Mouse (Mus musculus): ENCODE data around the gene Mipol1. TPM values are rescaled to one million over a fixed set of nuclear protein-coding genes. Genes with fewer than 3 reads are reported as not detected.

Gene Mipol1
- polyA plus RNA-seq, 1 experiment from 2014 or later, result 10.6 TPM

DNA sequence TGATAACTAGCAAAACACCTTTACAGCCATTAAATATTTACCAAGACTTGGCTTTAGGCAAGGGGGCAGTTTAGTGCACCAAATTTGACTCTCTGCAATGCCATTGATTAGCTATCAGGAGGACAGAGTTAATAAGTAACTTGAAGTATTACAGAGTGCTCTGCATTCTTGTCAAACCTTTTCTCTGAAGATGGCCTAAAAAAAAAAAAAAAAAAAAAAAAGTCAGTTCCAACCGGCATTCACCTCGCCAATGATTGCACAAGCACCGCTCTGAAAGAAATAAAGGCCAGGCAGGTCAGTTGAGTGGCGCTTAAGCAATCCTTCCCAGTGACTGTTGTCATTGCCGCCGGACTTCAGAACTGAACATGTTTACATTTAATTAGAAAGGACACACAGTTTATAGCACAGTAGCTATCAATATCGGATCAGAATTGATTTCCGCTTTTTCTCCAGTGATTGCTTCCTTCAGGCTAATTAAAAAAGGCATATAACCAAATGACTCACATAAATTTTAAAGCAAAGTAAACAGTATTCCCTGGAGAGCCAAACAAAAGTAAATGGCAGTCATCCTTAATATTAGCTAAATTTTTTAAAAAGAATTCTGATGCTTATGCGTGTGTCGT, 214.2 kb downstream of the Mipol1 start:
- Histone ChIP-seq H3K9me3 (no peaks in the 10 kb centered on the region), H3K4me2 (replicated peaks) (no peak overlapping the region), H3K27me3 (no peaks in the 10 kb centered on the region), H3K4me3 (no peak overlapping the region), H3K9ac (no peak overlapping the region), H3K4me1 (no peaks in the 10 kb centered on the region), H3K27ac (no peak overlapping the region), H3K36me3 (no peaks in the 10 kb centered on the region)
- no peak for ATAC-seq (ENCODE audit: insufficient number of reproducible peaks, insufficient read depth, low FRiP score, low TSS enrichment)
- 62% methylated on average over 10 of the region's 10 CpGs for WGBS

DNA sequence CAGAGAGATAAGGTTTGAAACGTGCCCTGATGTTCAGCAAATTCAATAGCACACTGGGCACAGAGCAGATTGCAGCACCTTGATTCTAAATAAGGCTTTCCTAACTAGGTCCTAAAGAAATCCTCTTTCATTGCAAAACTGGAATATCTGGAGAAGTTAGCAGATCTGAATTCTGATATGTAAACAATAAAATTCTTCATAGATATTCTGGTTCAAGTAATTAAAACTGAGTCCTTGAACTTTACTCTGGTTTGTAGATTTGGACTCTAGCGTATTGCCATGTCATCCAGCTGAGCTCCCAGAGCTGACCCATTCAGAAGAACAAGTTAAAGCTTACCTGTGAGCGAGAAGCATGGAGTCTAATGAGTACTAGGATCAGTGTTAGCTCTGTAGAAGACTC, 217.1 kb downstream of the Mipol1 start:
- Histone ChIP-seq H3K4me2 (replicated peaks) (no peak overlapping the region), H3K27ac (no peak overlapping the region), H3K9me3 (no peaks in the 10 kb centered on the region), H3K27me3 (no peaks in the 10 kb centered on the region), H3K4me1 (no peaks in the 10 kb centered on the region), H3K4me3 (no peak overlapping the region), H3K36me3 (no peaks in the 10 kb centered on the region), H3K9ac (no peak overlapping the region)
- 82% methylated on average over 3 of the region's 3 CpGs for WGBS
- no peak for ATAC-seq (ENCODE audit: insufficient number of reproducible peaks, insufficient read depth, low FRiP score, low TSS enrichment)

GRCm38 (mm10) chr12:57449299-57449698, 219.1 kb downstream of the Mipol1 start:
- Histone ChIP-seq H3K36me3 (no peaks in the 10 kb centered on the region), H3K4me1 (no peaks in the 10 kb centered on the region), H3K9ac (no peak overlapping the region), H3K4me3 (no peak overlapping the region), H3K4me2 (replicated peaks) (no peak overlapping the region), H3K27ac (no peak overlapping the region), H3K9me3 (no peaks in the 10 kb centered on the region), H3K27me3 (no peaks in the 10 kb centered on the region)
- no peak for ATAC-seq (ENCODE audit: insufficient number of reproducible peaks, insufficient read depth, low FRiP score, low TSS enrichment)
- 83% methylated on average over 1 of the region's 1 CpGs for WGBS

DNA sequence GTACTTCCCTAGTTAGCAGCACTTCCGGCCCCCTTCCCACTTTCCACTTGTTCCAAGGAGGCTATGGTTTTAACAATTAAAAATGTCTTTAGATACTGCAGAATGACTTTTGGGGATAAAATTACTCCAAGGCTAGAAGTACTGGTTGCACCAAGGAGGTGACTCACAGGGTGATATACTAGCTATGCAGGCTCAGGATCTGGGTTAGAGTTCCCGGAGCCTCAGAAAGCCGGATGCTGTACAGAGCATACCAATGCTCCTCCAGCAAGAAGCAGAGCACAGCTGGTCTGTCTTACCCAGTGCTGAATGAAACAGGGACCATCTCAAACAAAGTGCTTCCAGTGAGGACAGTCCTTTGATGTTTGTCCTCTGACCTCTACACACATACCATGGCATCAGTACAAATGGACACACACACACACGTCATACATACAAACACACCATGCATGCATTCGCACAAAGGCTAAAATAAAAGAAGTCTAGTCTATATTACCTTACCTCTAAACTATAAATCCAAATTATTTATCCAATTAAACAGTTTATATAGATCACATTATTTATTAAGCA, 219.9 kb downstream of the Mipol1 start:
- Histone ChIP-seq H3K4me2 (replicated peaks) (no peak overlapping the region), H3K27me3 (no peaks in the 10 kb centered on the region), H3K9me3 (no peaks in the 10 kb centered on the region), H3K36me3 (no peaks in the 10 kb centered on the region), H3K9ac (no peak overlapping the region), H3K4me3 (no peak overlapping the region), H3K27ac (no peak overlapping the region), H3K4me1 (no peaks in the 10 kb centered on the region)
- WGBS, result 85% methylated on average over 5 of the region's 5 CpGs
- no peak for ATAC-seq (ENCODE audit: insufficient number of reproducible peaks, insufficient read depth, low FRiP score, low TSS enrichment)

GRCm38 (mm10) chr12:57456911-57457310, 226.7 kb downstream of the Mipol1 start:
- Histone ChIP-seq H3K4me2 (replicated peaks) (no peak overlapping the region), H3K9ac (no peak overlapping the region), H3K4me3 (no peak overlapping the region), H3K36me3 (no peaks in the 10 kb centered on the region), H3K4me1 (no peaks in the 10 kb centered on the region), H3K27me3 (no peaks in the 10 kb centered on the region), H3K27ac (no peak overlapping the region), H3K9me3 (no peaks in the 10 kb centered on the region)
- no peak for ATAC-seq (ENCODE audit: insufficient number of reproducible peaks, insufficient read depth, low FRiP score, low TSS enrichment)
- 30% methylated on average over 4 of the region's 4 CpGs for WGBS

GRCm38 (mm10) chr12:57457339-57457738, 227.1 kb downstream of the Mipol1 start:
- Histone ChIP-seq H3K4me2 (replicated peaks) (no peak overlapping the region), H3K27me3 (no peaks in the 10 kb centered on the region), H3K9me3 (no peaks in the 10 kb centered on the region), H3K4me3 (no peak overlapping the region), H3K27ac (no peak overlapping the region), H3K9ac (no peak overlapping the region), H3K36me3 (no peaks in the 10 kb centered on the region), H3K4me1 (no peaks in the 10 kb centered on the region)
- 43% methylated on average over 4 of the region's 4 CpGs for WGBS
- no peak for ATAC-seq (ENCODE audit: insufficient number of reproducible peaks, insufficient read depth, low FRiP score, low TSS enrichment)

GRCm38 (mm10) chr12:57464520-57465334, 234.5 kb downstream of the Mipol1 start:
- no peak overlapping the region for H3K4me3 ChIP-seq
- no peak overlapping the region for H3K27ac ChIP-seq
- ATAC-seq (ENCODE audit: insufficient number of reproducible peaks, insufficient read depth, low FRiP score, low TSS enrichment), result no peak
- H3K9me3 ChIP-seq, result no peaks in the 10 kb centered on the region
- H3K27me3 ChIP-seq, result no peaks in the 10 kb centered on the region
- 79% methylated on average over 12 of the region's 12 CpGs for WGBS
- no peak overlapping the region for H3K4me2 ChIP-seq (replicated peaks)
- H3K36me3 ChIP-seq, result no peaks in the 10 kb centered on the region
- H3K9ac ChIP-seq, result no peak overlapping the region
- H3K4me1 ChIP-seq, result no peaks in the 10 kb centered on the region

GRCm38 (mm10) chr12:57471786-57472185, 241.6 kb downstream of the Mipol1 start:
- Histone ChIP-seq H3K4me3 (no peak overlapping the region), H3K36me3 (no peaks in the 10 kb centered on the region), H3K9me3 (no peaks in the 10 kb centered on the region), H3K4me1 (no peaks in the 10 kb centered on the region), H3K27ac (no peak overlapping the region), H3K27me3 (no peaks in the 10 kb centered on the region), H3K9ac (no peak overlapping the region), H3K4me2 (replicated peaks) (no peak overlapping the region)
- no peak for ATAC-seq (ENCODE audit: insufficient number of reproducible peaks, insufficient read depth, low FRiP score, low TSS enrichment)
- 86% methylated on average over 8 of the region's 8 CpGs for WGBS

DNA sequence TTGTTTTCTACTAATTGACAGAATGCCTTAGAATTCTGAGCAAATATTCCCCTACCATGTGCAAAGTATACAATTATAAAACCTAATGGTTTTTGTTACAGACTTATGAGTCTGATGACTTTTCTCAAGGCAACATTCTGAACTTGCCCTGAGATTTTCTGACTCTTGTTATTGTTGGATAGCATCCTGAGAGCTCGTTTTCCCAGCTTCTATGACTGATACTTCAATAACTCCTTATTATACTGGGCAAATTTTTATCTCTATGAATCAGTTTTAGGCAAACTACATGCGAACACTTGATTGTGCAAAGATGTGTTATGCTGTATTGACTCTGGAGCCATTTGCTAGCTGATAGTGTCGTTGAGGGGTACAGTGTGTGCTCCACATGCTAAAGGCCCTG, 246.6 kb downstream of the Mipol1 start:
- H3K9me3 ChIP-seq, result no peaks in the 10 kb centered on the region
- no peak overlapping the region for H3K4me3 ChIP-seq
- no peaks in the 10 kb centered on the region for H3K36me3 ChIP-seq
- no peak overlapping the region for H3K9ac ChIP-seq
- no peak overlapping the region for H3K4me2 ChIP-seq (replicated peaks)
- no peak for ATAC-seq (ENCODE audit: insufficient number of reproducible peaks, insufficient read depth, low FRiP score, low TSS enrichment)
- no peak overlapping the region for H3K27ac ChIP-seq
- H3K27me3 ChIP-seq, result no peaks in the 10 kb centered on the region
- no peaks in the 10 kb centered on the region for H3K4me1 ChIP-seq
- 84% methylated on average over 3 of the region's 3 CpGs for WGBS

- no peaks in the 10 kb centered on the region for H3K4me1 ChIP-seq
- 60% methylated on average over 2 of the region's 2 CpGs for WGBS
- H3K9ac ChIP-seq, result no peak overlapping the region
- no peak for ATAC-seq (ENCODE audit: insufficient number of reproducible peaks, insufficient read depth, low FRiP score, low TSS enrichment)
- H3K27ac ChIP-seq, result no peak overlapping the region
- H3K9me3 ChIP-seq, result no peaks in the 10 kb centered on the region
- H3K4me3 ChIP-seq, result no peak overlapping the region
- H3K27me3 ChIP-seq, result no peaks in the 10 kb centered on the region
- no peaks in the 10 kb centered on the region for H3K36me3 ChIP-seq
- H3K4me2 ChIP-seq (replicated peaks), result no peak overlapping the region
Measured at GRCm38 (mm10) chr12:57481823-57482222, 251.6 kb downstream of the Mipol1 start.

- Histone ChIP-seq H3K4me2 (replicated peaks) (no peak overlapping the region), H3K27ac (no peak overlapping the region), H3K9me3 (no peaks in the 10 kb centered on the region), H3K36me3 (no peaks in the 10 kb centered on the region), H3K9ac (no peak overlapping the region), H3K27me3 (no peaks in the 10 kb centered on the region), H3K4me1 (no peaks in the 10 kb centered on the region), H3K4me3 (no peak overlapping the region)
- 54% methylated on average over 6 of the region's 6 CpGs for whole genome bisulfite sequencing
- ATAC-seq (ENCODE audit: insufficient number of reproducible peaks, insufficient read depth, low FRiP score, low TSS enrichment), result no peak
Measured at GRCm38 (mm10) chr12:57496347-57497119, 266.3 kb downstream of the Mipol1 start.
